Mouse (Mus musculus) Patski (cell line): Measurements from ENCODE around the gene Scd2. TPM values are rescaled to one million over a fixed set of nuclear protein-coding genes. Genes with fewer than 3 reads are reported as not detected.
"Not testable (repeated sequence)": the region's sequence is repeated elsewhere in the genome, so short reads cannot be mapped to it uniquely, and the experiment has no call there.

Experiments
- ATAC-seq: fragments of 100-300 bp; one replicate; pipeline ENCODE4 v1.8.0; 2021
- CTCF ChIA-PET: fragments of 350-600 bp; sonication (Branson Sonifier 250); formaldehyde crosslinking; loops from one replicate; lab custom pipeline; 2022; ENCODE audit warnings: inconsistent platforms; lab: Charles Lee
- POLR2A ChIA-PET: fragments of 350-600 bp; sonication (Branson Sonifier 250); formaldehyde crosslinking; loops from one replicate; lab custom pipeline; 2022; ENCODE audit warnings: antibody characterized with exemption, inconsistent platforms; lab: Charles Lee
- DNase-seq: peaks from one replicate; pipeline ENCODE4 v3.0.0-alpha.2; 2011; ENCODE audit warnings: low read depth, low spot score
- H3K27me3 ChIP-seq: fragments of 371-371 bp; one replicate; pipeline ENCODE4 v1.5.1; 2021
- CTCF ChIP-seq: fragments of 100-300 bp; IDR thresholded peaks from one replicate; pipeline ENCODE4 v1.5.1; 2021
- in situ Hi-C: fragments of 300-500 bp; cut with MboI; formaldehyde crosslinking; loops from 3 replicates; pipeline ENCODE4 v1.11.1; 2018; ENCODE audit warnings: low pct_unique_long_range_greater_than_20kb, mixed read lengths
- polyA plus RNA-seq: library from polyadenylated mRNA; unstranded; gene quantifications from one replicate; pipeline ENCODE4 v1.2.3, GENCODE M21; 2021

The Scd2 gene
- polyA plus RNA-seq, 1 experiment from 2014 or later = 152 TPM

GRCm38 (mm10) chr19:44317391-44317790 lies 23.9 kb downstream of the Scd2 start:
- no peak for TF ChIP-seq CTCF
- H3K27me3 ChIP-seq = peaks cover 4% of the 10 kb centered on the region
- ChIA-PET POLR2A (interaction anchor here (1.0 kb wide), 1 partner anchor 15 kb away, joined by 4 read pairs; no protein-coding TSS in a partner anchor), CTCF (no interaction called here)
- in situ Hi-C loops = no loop called here
- DNase-seq (no peak), ATAC-seq (no peak)

GRCm38 (mm10) chr19:44318545-44318944 lies 25.1 kb downstream of the Scd2 start:
- H3K27me3 ChIP-seq = peaks cover 4% of the 10 kb centered on the region
- CTCF ChIA-PET = no interaction called here
- ATAC-seq = no peak
- POLR2A ChIA-PET = no interaction called here
- DNase-seq = no peak
- TF ChIP-seq CTCF = peak; percentile 20
- in situ Hi-C loops = no loop called here

GRCm38 (mm10) chr19:44320316-44320715 lies 26.8 kb downstream of the Scd2 start:
- in situ Hi-C loops = no loop called here
- POLR2A ChIA-PET = no interaction called here
- DNase-seq (no peak), ATAC-seq (no peak)
- no peak for TF ChIP-seq CTCF
- CTCF ChIA-PET = interaction anchor here (1.2 kb wide), 1 partner anchor 12 kb away, joined by 3 read pairs; no protein-coding TSS in a partner anchor
- peaks cover 4% of the 10 kb centered on the region for H3K27me3 ChIP-seq

- no peak for DNase-seq
- H3K27me3 ChIP-seq = peaks cover under 1% of the 10 kb centered on the region
- ATAC-seq = no peak
- TF ChIP-seq CTCF = no peak
- in situ Hi-C loops = no loop called here
- POLR2A ChIA-PET = no interaction called here
- CTCF ChIA-PET = interaction anchor here (1.2 to 1.4 kb wide), 3 partner anchors 10 to 16 kb away, joined by 3 to 5 read pairs (median 3); no protein-coding TSS in a partner anchor
Measured at GRCm38 (mm10) chr19:44321201-44321600, 27.7 kb downstream of the Scd2 start.

- ChIA-PET POLR2A (no interaction called here), CTCF (interaction anchor here (1.2 to 1.4 kb wide), 3 partner anchors 10 to 17 kb away, joined by 3 to 5 read pairs (median 3); no protein-coding TSS in a partner anchor)
- no peaks in the 10 kb centered on the region for H3K27me3 ChIP-seq
- in situ Hi-C loops = no loop called here
- TF ChIP-seq CTCF = no peak
- ATAC-seq = no peak
- no peak for DNase-seq
Measured at GRCm38 (mm10) chr19:44321631-44322030, 28.2 kb downstream of the Scd2 start.

- no peak for DNase-seq
- ATAC-seq = no peak
- CTCF ChIA-PET = no interaction called here
- no peaks in the 10 kb centered on the region for H3K27me3 ChIP-seq
- no peak for TF ChIP-seq CTCF
- in situ Hi-C loops = no loop called here
- POLR2A ChIA-PET = no interaction called here
Measured at GRCm38 (mm10) chr19:44329566-44329965, 36.1 kb downstream of the Scd2 start.

GRCm38 (mm10) chr19:44331128-44331527 lies 37.7 kb downstream of the Scd2 start:
- POLR2A ChIA-PET, in situ Hi-C loops, DNase-seq, ATAC-seq, H3K27me3 ChIP-seq: not testable (repeated sequence)
- CTCF ChIA-PET = interaction anchor here (1.0 to 1.3 kb wide), 2 partner anchors 10 to 16 kb away, joined by 3 read pairs; no protein-coding TSS in a partner anchor

- H3K27me3 ChIP-seq = no peaks in the 10 kb centered on the region
- TF ChIP-seq CTCF = no peak
- in situ Hi-C loops = no loop called here
- peak; percentile 67 for DNase-seq
- ChIA-PET POLR2A (interaction anchor here (0.7 kb wide), 2 partner anchors 15 to 37 kb away, joined by 4 to 6 read pairs; no protein-coding TSS in a partner anchor), CTCF (interaction anchor here (0.7 to 1.3 kb wide), 3 partner anchors 11 to 37 kb away, joined by 3 read pairs; no protein-coding TSS in a partner anchor)
- no peak for ATAC-seq
Measured at GRCm38 (mm10) chr19:44331911-44332310, 38.4 kb downstream of the Scd2 start.

- no peak for TF ChIP-seq CTCF
- no peaks in the 10 kb centered on the region for H3K27me3 ChIP-seq
- ChIA-PET CTCF (interaction anchor here (0.7 to 1.3 kb wide), 3 partner anchors 11 to 37 kb away, joined by 3 read pairs; no protein-coding TSS in a partner anchor), POLR2A (interaction anchor here (0.5 to 0.7 kb wide), 2 partner anchors 15 to 1098 kb away, joined by 3 to 4 read pairs; no protein-coding TSS in a partner anchor)
- in situ Hi-C loops = no loop called here
- no peak for DNase-seq
- no peak for ATAC-seq
Measured at GRCm38 (mm10) chr19:44332326-44332725, 38.9 kb downstream of the Scd2 start.

GRCm38 (mm10) chr19:44332833-44333623 lies 39.6 kb downstream of the Scd2 start, which contains the start of gene Scd4:
Scd4 (plus strand) TSS chr19:44333092.
- ATAC-seq = no peak
- DNase-seq = no peak
- in situ Hi-C loops = no loop called here
- no peaks in the 10 kb centered on the region for H3K27me3 ChIP-seq
- POLR2A ChIA-PET = interaction anchor here (0.5 kb wide), 1 partner anchor 1097 kb away, joined by 3 read pairs; no protein-coding TSS in a partner anchor
- no peak for TF ChIP-seq CTCF
- CTCF ChIA-PET = interaction anchor here (1.0 kb wide), 1 partner anchor 27 kb away, joined by 3 read pairs; no protein-coding TSS in a partner anchor
